Comparison of ENCODE assay signal across 11 mouse cellular contexts in genomic region chrX:73869334-73869733, GRCm38 (mm10). TPM values are rescaled to one million over a fixed set of nuclear protein-coding genes. Genes with fewer than 3 reads are reported as not detected.
DNase-seq lines count a peak whose midpoint lies in the region; ATAC-seq lines count a peak whose summit lies in the region.
"Had no signal": no experiment of that assay in that cellular context is flagged by ENCODE, and none has a peak within 500 bp of the region (broad histone marks: within the 10 kb centered on the region; RNA-seq: fewer than 3 reads in every experiment).

No protein-coding gene starts in this region.

- 9% methylated on average over 5 of the region's 5 CpGs for WGBS in forebrain, embryonic 10.5 days
- WGBS in forebrain, embryonic 15.5 days, result 11% methylated on average over 5 of the region's 5 CpGs
- WGBS in midbrain, embryonic 10.5 days, result 11% methylated on average over 5 of the region's 5 CpGs
- WGBS in midbrain, embryonic 16.5 days, result 23% methylated on average over 5 of the region's 5 CpGs
- WGBS in embryonic facial prominence, embryonic 10.5 days, result 11% methylated on average over 5 of the region's 5 CpGs

- H3K9ac ChIP-seq in forebrain, embryonic 15.5 days (replicated peaks), result no peak overlapping the region
- H3K9ac ChIP-seq in midbrain, embryonic 16.5 days (ENCODE audit: low read depth, low read length), result no peak overlapping the region
- H3K9ac ChIP-seq: hindbrain, embryonic 12.5 days had no signal

- H3K9me3 ChIP-seq in forebrain, embryonic 10.5 days, result no peaks in the 10 kb centered on the region
- H3K9me3 ChIP-seq in forebrain, embryonic 15.5 days, result no peaks in the 10 kb centered on the region
- no peaks in the 10 kb centered on the region for H3K9me3 ChIP-seq in midbrain, embryonic 10.5 days (replicated peaks)
- H3K9me3 ChIP-seq in midbrain, embryonic 16.5 days (replicated peaks; ENCODE audit: control insufficient read depth, low read length, poor library complexity, severe bottlenecking), result no peaks in the 10 kb centered on the region
- no peaks in the 10 kb centered on the region for H3K9me3 ChIP-seq in embryonic facial prominence, embryonic 10.5 days
- H3K9me3 ChIP-seq: hindbrain, embryonic 12.5 days had no signal

- peaks cover 7% of the 10 kb centered on the region for H3K27me3 ChIP-seq in forebrain, embryonic 10.5 days (ENCODE audit: poor library complexity, severe bottlenecking)
- H3K27me3 ChIP-seq in forebrain, embryonic 15.5 days, result no peaks in the 10 kb centered on the region
- peaks cover 12% of the 10 kb centered on the region; the same call in 1 of the 2 replicates for H3K27me3 ChIP-seq in midbrain, embryonic 10.5 days (ENCODE audit: low read depth, poor library complexity, severe bottlenecking)
- H3K27me3 ChIP-seq in midbrain, embryonic 16.5 days (ENCODE audit: control insufficient read depth, insufficient read depth, low read depth, low read length), result no peaks in the 10 kb centered on the region
- no peaks in the 10 kb centered on the region; the same call in 1 of the 2 replicates for H3K27me3 ChIP-seq in embryonic facial prominence, embryonic 10.5 days (replicated peaks; ENCODE audit: low read depth, poor library complexity, severe bottlenecking)
- H3K27me3 ChIP-seq: hindbrain, embryonic 12.5 days had no signal

- ATAC-seq in forebrain, embryonic 15.5 days (replicated peaks), result no peak
- ATAC-seq in midbrain, embryonic 16.5 days, result no peak

- H3K27ac ChIP-seq in forebrain, embryonic 10.5 days, result no peak overlapping the region
- no peak overlapping the region for H3K27ac ChIP-seq in forebrain, embryonic 15.5 days (replicated peaks)
- no peak overlapping the region for H3K27ac ChIP-seq in midbrain, embryonic 10.5 days (replicated peaks)
- no peak overlapping the region for H3K27ac ChIP-seq in midbrain, embryonic 16.5 days (ENCODE audit: low read length)
- H3K27ac ChIP-seq in embryonic facial prominence, embryonic 10.5 days (replicated peaks), result no peak overlapping the region
- H3K27ac ChIP-seq: hindbrain, embryonic 12.5 days; macrophage had no signal

- H3K4me3 ChIP-seq in forebrain, embryonic 10.5 days, result no peak overlapping the region
- H3K4me3 ChIP-seq in forebrain, embryonic 15.5 days, result no peak overlapping the region
- H3K4me3 ChIP-seq in midbrain, embryonic 10.5 days, result no peak overlapping the region
- no peak overlapping the region for H3K4me3 ChIP-seq in midbrain, embryonic 16.5 days (ENCODE audit: low read depth, low read length)
- H3K4me3 ChIP-seq in embryonic facial prominence, embryonic 10.5 days, result no peak overlapping the region
- H3K4me3 ChIP-seq: hindbrain, embryonic 12.5 days had no signal

- H3K4me2 ChIP-seq in forebrain, embryonic 15.5 days (replicated peaks), result no peak overlapping the region
- H3K4me2 ChIP-seq in midbrain, embryonic 16.5 days (ENCODE audit: low read length), result no peak overlapping the region
- H3K4me2 ChIP-seq: hindbrain, embryonic 12.5 days had no signal

- H3K4me1 ChIP-seq in forebrain, embryonic 10.5 days, result peaks cover 32% of the 10 kb centered on the region
- H3K4me1 ChIP-seq in forebrain, embryonic 15.5 days, result peaks cover 43% of the 10 kb centered on the region
- peaks cover 34% of the 10 kb centered on the region for H3K4me1 ChIP-seq in midbrain, embryonic 10.5 days
- H3K4me1 ChIP-seq in midbrain, embryonic 16.5 days (ENCODE audit: control insufficient read depth, insufficient read depth, low read length), result peaks cover 25% of the 10 kb centered on the region
- H3K4me1 ChIP-seq in embryonic facial prominence, embryonic 10.5 days, result peaks cover 12% of the 10 kb centered on the region; the same call in 1 of the 2 replicates

- DNase-seq in forebrain, embryonic 10.5 days (ENCODE audit: extremely low spot score, low spot score), result peak; percentile 30
- DNase-seq in midbrain, embryonic 10.5 days (ENCODE audit: low spot score), result peak; percentile 25
- peak; percentile 68 for DNase-seq in embryonic facial prominence, embryonic 10.5 days (ENCODE audit: low spot score)
- DNase-seq in thymus, postnatal 14 days, result peak; percentile 42
- no peak for DNase-seq in urinary bladder, adult 2 months (ENCODE audit: low spot score)
- DNase-seq in layer of hippocampus, postnatal 36 days, result no peak

- H3K36me3 ChIP-seq in forebrain, embryonic 10.5 days (replicated peaks), result no peaks in the 10 kb centered on the region
- no peaks in the 10 kb centered on the region for H3K36me3 ChIP-seq in forebrain, embryonic 15.5 days
- no peaks in the 10 kb centered on the region for H3K36me3 ChIP-seq in midbrain, embryonic 10.5 days
- no peaks in the 10 kb centered on the region for H3K36me3 ChIP-seq in midbrain, embryonic 16.5 days (ENCODE audit: control insufficient read depth, insufficient read depth, low read length)
- H3K36me3 ChIP-seq in embryonic facial prominence, embryonic 10.5 days (replicated peaks), result no peaks in the 10 kb centered on the region
- H3K36me3 ChIP-seq: hindbrain, embryonic 12.5 days had no signal

RNA-seq across cellular contexts. Expression of gene Avpr2, which starts 22.6 kb away (rescaled TPM):
- 0.16 TPM in 1 of 2 replicates, not detected in the other for polyA plus RNA-seq in forebrain, embryonic 10.5 days (2016; fragmentation: Nextera tagmentation; extraction: Ambion mirVana)
- polyA plus RNA-seq in forebrain, embryonic 15.5 days (2015; fragmentation: Nextera tagmentation; extraction: Ambion mirVana), result 0.23 TPM in 1 of 2 replicates, not detected in the other
- polyA plus RNA-seq in midbrain, embryonic 10.5 days (2016; fragmentation: Nextera tagmentation; extraction: Ambion mirVana), result 0.14 TPM in 1 of 2 replicates, not detected in the other
- 0.09 and 0.34 TPM in 2 replicates for polyA plus RNA-seq in midbrain, embryonic 16.5 days (2015; fragmentation: Nextera tagmentation; extraction: Ambion mirVana)
- polyA plus RNA-seq in embryonic facial prominence, embryonic 10.5 days (2016; fragmentation: Nextera tagmentation; extraction: Ambion mirVana), result 0.05 and 0.07 TPM in 2 replicates
- polyA plus RNA-seq in urinary bladder, adult 2 months (2012; rRNA removed), result not detected in 2 replicates
- total RNA-seq in layer of hippocampus, postnatal 36 days (2021), result not detected
- polyA plus RNA-seq: cortical plate, adult 2 months had no signal

RNA-seq across cellular contexts. Expression of gene L1cam, which starts 26.6 kb away (rescaled TPM):
- 3.0 and 5.0 TPM in 2 replicates for polyA plus RNA-seq in forebrain, embryonic 10.5 days (2016; fragmentation: Nextera tagmentation; extraction: Ambion mirVana)
- 66.5 and 78.2 TPM in 2 replicates for polyA plus RNA-seq in forebrain, embryonic 15.5 days (2015; fragmentation: Nextera tagmentation; extraction: Ambion mirVana)
- 7.4 and 14.4 TPM in 2 replicates for polyA plus RNA-seq in midbrain, embryonic 10.5 days (2016; fragmentation: Nextera tagmentation; extraction: Ambion mirVana)
- 122 and 134 TPM in 2 replicates for polyA plus RNA-seq in midbrain, embryonic 16.5 days (2015; fragmentation: Nextera tagmentation; extraction: Ambion mirVana)
- 8.0 and 8.2 TPM in 2 replicates for polyA plus RNA-seq in embryonic facial prominence, embryonic 10.5 days (2016; fragmentation: Nextera tagmentation; extraction: Ambion mirVana)
- polyA plus RNA-seq in urinary bladder, adult 2 months (2012; rRNA removed), result 24.9 and 32.0 TPM in 2 replicates
- total RNA-seq in layer of hippocampus, postnatal 36 days (2021), result 100 to 1,000 TPM; 134 TPM

RNA-seq across cellular contexts. Expression of gene Pdzd4, which starts 44.6 kb away (rescaled TPM):
- 0.66 and 0.81 TPM in 2 replicates for polyA plus RNA-seq in forebrain, embryonic 10.5 days (2016; fragmentation: Nextera tagmentation; extraction: Ambion mirVana)
- polyA plus RNA-seq in forebrain, embryonic 15.5 days (2015; fragmentation: Nextera tagmentation; extraction: Ambion mirVana), result 3.9 and 4.0 TPM in 2 replicates
- 0.80 and 0.81 TPM in 2 replicates for polyA plus RNA-seq in midbrain, embryonic 10.5 days (2016; fragmentation: Nextera tagmentation; extraction: Ambion mirVana)
- 4.8 TPM in 2 replicates for polyA plus RNA-seq in midbrain, embryonic 16.5 days (2015; fragmentation: Nextera tagmentation; extraction: Ambion mirVana)
- polyA plus RNA-seq in embryonic facial prominence, embryonic 10.5 days (2016; fragmentation: Nextera tagmentation; extraction: Ambion mirVana), result 0.65 and 0.79 TPM in 2 replicates
- 9.5 and 10.4 TPM in 2 replicates for polyA plus RNA-seq in urinary bladder, adult 2 months (2012; rRNA removed)
- total RNA-seq in layer of hippocampus, postnatal 36 days (2021), result 100 to 1,000 TPM in 1 of 2 experiments, 10 to 100 TPM in 1; 98.3 to 101 TPM

RNA-seq across cellular contexts. Expression of gene Arhgap4, which starts 52.3 kb away (rescaled TPM):
- 2.0 and 3.2 TPM in 2 replicates for polyA plus RNA-seq in forebrain, embryonic 10.5 days (2016; fragmentation: Nextera tagmentation; extraction: Ambion mirVana)
- 2.2 and 2.3 TPM in 2 replicates for polyA plus RNA-seq in forebrain, embryonic 15.5 days (2015; fragmentation: Nextera tagmentation; extraction: Ambion mirVana)
- 1.9 and 2.7 TPM in 2 replicates for polyA plus RNA-seq in midbrain, embryonic 10.5 days (2016; fragmentation: Nextera tagmentation; extraction: Ambion mirVana)
- 3.0 and 3.3 TPM in 2 replicates for polyA plus RNA-seq in midbrain, embryonic 16.5 days (2015; fragmentation: Nextera tagmentation; extraction: Ambion mirVana)
- 2.1 and 2.6 TPM in 2 replicates for polyA plus RNA-seq in embryonic facial prominence, embryonic 10.5 days (2016; fragmentation: Nextera tagmentation; extraction: Ambion mirVana)
- polyA plus RNA-seq in urinary bladder, adult 2 months (2012; rRNA removed), result 6.0 and 8.4 TPM in 2 replicates
- 1 to 10 TPM; 5.4 to 6.4 TPM for total RNA-seq in layer of hippocampus, postnatal 36 days (2021)

RNA-seq across cellular contexts. Expression of gene Naa10, which starts 52.4 kb away (rescaled TPM):
- 171 and 175 TPM in 2 replicates for polyA plus RNA-seq in forebrain, embryonic 10.5 days (2016; fragmentation: Nextera tagmentation; extraction: Ambion mirVana)
- polyA plus RNA-seq in forebrain, embryonic 15.5 days (2015; fragmentation: Nextera tagmentation; extraction: Ambion mirVana), result 108 and 110 TPM in 2 replicates
- 144 and 159 TPM in 2 replicates for polyA plus RNA-seq in midbrain, embryonic 10.5 days (2016; fragmentation: Nextera tagmentation; extraction: Ambion mirVana)
- polyA plus RNA-seq in midbrain, embryonic 16.5 days (2015; fragmentation: Nextera tagmentation; extraction: Ambion mirVana), result 84.6 and 85.4 TPM in 2 replicates
- 169 and 181 TPM in 2 replicates for polyA plus RNA-seq in embryonic facial prominence, embryonic 10.5 days (2016; fragmentation: Nextera tagmentation; extraction: Ambion mirVana)
- polyA plus RNA-seq in urinary bladder, adult 2 months (2012; rRNA removed), result 86.8 and 92.2 TPM in 2 replicates
- 10 to 100 TPM; 65.5 to 70.5 TPM for total RNA-seq in layer of hippocampus, postnatal 36 days (2021)

Comparison
In these comparisons a context has a peak if more than half of its experiments do, and no peak if none do; other contexts are left out.
1. DNase-seq: peak in forebrain, embryonic 10.5 days (single experiment), midbrain, embryonic 10.5 days (single experiment), embryonic facial prominence, embryonic 10.5 days (single experiment) and thymus, postnatal 14 days (single experiment); none in urinary bladder, adult 2 months (single experiment) and layer of hippocampus, postnatal 36 days (0 of 2).